Mouse (Mus musculus): ENCODE results near the gene Pus10.

- TF ChIP-seq CTCF (IDR thresholded peaks at IDR 0.05; ENCODE audit: borderline replicate concordance, insufficient read depth, low read depth, low read length) (no peak), POLR2A (IDR thresholded peaks at IDR 0.05; ENCODE audit: borderline replicate concordance, insufficient read depth, low read length) (no peak)
These were observed 10.6 kb downstream of the Pus10 start for GRCm38 (mm10) chr11:23676100-23676499.

Measured in cerebellum, adult 2 months (tissue).